Mouse (Mus musculus): ENCODE results near the gene Elavl4. TPM values are rescaled to one million over a fixed set of nuclear protein-coding genes. Genes with fewer than 3 reads are reported as not detected.

Gene Elavl4
- polyA plus RNA-seq, 2 experiments, result 0.04 TPM; not detected in 1

GRCm38 (mm10) chr4:110350856-110351177 lies 892 bp downstream of the Elavl4 start:
- Histone ChIP-seq H3K27me3 (ENCODE audit: control insufficient read depth, insufficient read depth, low read length) (peaks cover 11% of the 10 kb centered on the region), H3K4me2 (ENCODE audit: low read depth) (peak overlapping the region; percentile 52), H3K4me1 (replicated peaks; ENCODE audit: control insufficient read depth in 2 of 2, insufficient read depth in 2 of 2, low read length in 1 of 2) (no peaks in the 10 kb centered on the region), H3K4me3 (ENCODE audit: insufficient read depth in 1 of 2, low read depth in 2 of 2, low read length in 2 of 2) (peak overlapping the region; percentile 45 to 51; a peak in 3 of 4 replicates), H3K36me3 (replicated peaks; ENCODE audit: control insufficient read depth, insufficient read depth, low read depth) (no peaks in the 10 kb centered on the region), H3K27ac (no peak overlapping the region), H3K9ac (replicated peaks) (no peak overlapping the region), H3K9me3 (ENCODE audit: control insufficient read depth, low read length) (no peaks in the 10 kb centered on the region)
- TF ChIP-seq EP300 (IDR thresholded peaks at IDR 0.05; ENCODE audit: low read depth), result no peak
- TF ChIP-seq CTCF (IDR thresholded peaks at IDR 0.05; ENCODE audit: low read depth), result no peak
- no peak for ATAC-seq (ENCODE audit: insufficient read depth)
- DNase-seq (ENCODE audit: low read depth in 3 of 3, low spot score in 3 of 3), result no peak
- 8% methylated on average over 6 of the region's 6 CpGs for WGBS (ENCODE audit: insufficient replicate concordance)

- no peaks in the 10 kb centered on the region for H3K4me1 ChIP-seq (replicated peaks; ENCODE audit: control insufficient read depth in 2 of 2, insufficient read depth in 2 of 2, low read length in 1 of 2)
- no peak for DNase-seq (ENCODE audit: low read depth in 3 of 3, low spot score in 3 of 3)
These were observed 27.8 kb downstream of the Elavl4 start for GRCm38 (mm10) chr4:110323912-110324311.

GRCm38 (mm10) chr4:110312126-110312525 lies 39.6 kb downstream of the Elavl4 start:
- Histone ChIP-seq H3K4me3 (ENCODE audit: insufficient read depth in 1 of 2, low read depth in 2 of 2, low read length in 2 of 2) (no peak overlapping the region), H3K9me3 (ENCODE audit: control insufficient read depth, low read length) (no peaks in the 10 kb centered on the region), H3K9ac (replicated peaks) (no peak overlapping the region), H3K36me3 (replicated peaks; ENCODE audit: control insufficient read depth, insufficient read depth, low read depth) (no peaks in the 10 kb centered on the region), H3K27ac (no peak overlapping the region), H3K4me2 (ENCODE audit: low read depth) (no peak overlapping the region), H3K27me3 (ENCODE audit: control insufficient read depth, insufficient read depth, low read length) (no peaks in the 10 kb centered on the region), H3K4me1 (replicated peaks; ENCODE audit: control insufficient read depth in 2 of 2, insufficient read depth in 2 of 2, low read length in 1 of 2) (no peaks in the 10 kb centered on the region)
- DNase-seq (ENCODE audit: low read depth in 3 of 3, low spot score in 3 of 3) (no peak), ATAC-seq (ENCODE audit: insufficient read depth) (no peak)
- 16% methylated on average over 1 of the region's 1 CpGs for WGBS (ENCODE audit: insufficient replicate concordance)
- TF ChIP-seq EP300 (IDR thresholded peaks at IDR 0.05; ENCODE audit: low read depth) (no peak), CTCF (IDR thresholded peaks at IDR 0.05; ENCODE audit: low read depth) (no peak)

More at GRCm38 (mm10) chr4:110323912-110324311, 27.8 kb downstream of the Elavl4 start:
- no peak for ATAC-seq (ENCODE audit: insufficient read depth)
- no peaks in the 10 kb centered on the region for H3K36me3 ChIP-seq (replicated peaks; ENCODE audit: control insufficient read depth, insufficient read depth, low read depth)
- no peak overlapping the region for H3K4me3 ChIP-seq (ENCODE audit: insufficient read depth in 1 of 2, low read depth in 2 of 2, low read length in 2 of 2)
- H3K27me3 ChIP-seq (ENCODE audit: control insufficient read depth, insufficient read depth, low read length), result no peaks in the 10 kb centered on the region
- no peak overlapping the region for H3K27ac ChIP-seq
- no peak overlapping the region for H3K9ac ChIP-seq (replicated peaks)
- no peaks in the 10 kb centered on the region for H3K9me3 ChIP-seq (ENCODE audit: control insufficient read depth, low read length)
- TF ChIP-seq CTCF (IDR thresholded peaks at IDR 0.05; ENCODE audit: low read depth) (no peak), EP300 (IDR thresholded peaks at IDR 0.05; ENCODE audit: low read depth) (no peak)
- WGBS (ENCODE audit: insufficient replicate concordance), result 36% methylated on average over 3 of the region's 3 CpGs
- H3K4me2 ChIP-seq (ENCODE audit: low read depth), result no peak overlapping the region

- Histone ChIP-seq H3K9ac (replicated peaks) (no peak overlapping the region), H3K27me3 (ENCODE audit: control insufficient read depth, insufficient read depth, low read length) (no peaks in the 10 kb centered on the region), H3K4me3 (ENCODE audit: insufficient read depth in 1 of 2, low read depth in 2 of 2, low read length in 2 of 2) (no peak overlapping the region), H3K27ac (no peak overlapping the region), H3K4me1 (replicated peaks; ENCODE audit: control insufficient read depth in 2 of 2, insufficient read depth in 2 of 2, low read length in 1 of 2) (no peaks in the 10 kb centered on the region), H3K9me3 (ENCODE audit: control insufficient read depth, low read length) (no peaks in the 10 kb centered on the region), H3K36me3 (replicated peaks; ENCODE audit: control insufficient read depth, insufficient read depth, low read depth) (no peaks in the 10 kb centered on the region), H3K4me2 (ENCODE audit: low read depth) (no peak overlapping the region)
- ATAC-seq (ENCODE audit: insufficient read depth), result no peak
- TF ChIP-seq EP300 (IDR thresholded peaks at IDR 0.05; ENCODE audit: low read depth), result no peak
- TF ChIP-seq CTCF (IDR thresholded peaks at IDR 0.05; ENCODE audit: low read depth), result no peak
- whole genome bisulfite sequencing (ENCODE audit: insufficient replicate concordance), result 46% methylated on average over 5 of the region's 5 CpGs
- DNase-seq (ENCODE audit: low read depth in 3 of 3, low spot score in 3 of 3), result no peak
These were observed 44.7 kb downstream of the Elavl4 start for GRCm38 (mm10) chr4:110306972-110307371.

- Histone ChIP-seq H3K36me3 (replicated peaks; ENCODE audit: control insufficient read depth, insufficient read depth, low read depth) (no peaks in the 10 kb centered on the region), H3K27ac (no peak overlapping the region), H3K4me1 (replicated peaks; ENCODE audit: control insufficient read depth in 2 of 2, insufficient read depth in 2 of 2, low read length in 1 of 2) (no peaks in the 10 kb centered on the region), H3K4me2 (ENCODE audit: low read depth) (no peak overlapping the region), H3K4me3 (ENCODE audit: insufficient read depth in 1 of 2, low read depth in 2 of 2, low read length in 2 of 2) (no peak overlapping the region), H3K9me3 (ENCODE audit: control insufficient read depth, low read length) (no peaks in the 10 kb centered on the region), H3K27me3 (ENCODE audit: control insufficient read depth, insufficient read depth, low read length) (no peaks in the 10 kb centered on the region), H3K9ac (replicated peaks) (no peak overlapping the region)
- no peak for TF ChIP-seq EP300 (IDR thresholded peaks at IDR 0.05; ENCODE audit: low read depth)
- TF ChIP-seq CTCF (IDR thresholded peaks at IDR 0.05; ENCODE audit: low read depth), result no peak
- ATAC-seq (ENCODE audit: insufficient read depth) (no peak), DNase-seq (ENCODE audit: low read depth in 3 of 3, low spot score in 3 of 3) (no peak)
- WGBS (ENCODE audit: insufficient replicate concordance), result 69% methylated on average over 11 of the region's 11 CpGs
These were observed 45.1 kb downstream of the Elavl4 start for GRCm38 (mm10) chr4:110306559-110306958.
